In the genomic region with DNA sequence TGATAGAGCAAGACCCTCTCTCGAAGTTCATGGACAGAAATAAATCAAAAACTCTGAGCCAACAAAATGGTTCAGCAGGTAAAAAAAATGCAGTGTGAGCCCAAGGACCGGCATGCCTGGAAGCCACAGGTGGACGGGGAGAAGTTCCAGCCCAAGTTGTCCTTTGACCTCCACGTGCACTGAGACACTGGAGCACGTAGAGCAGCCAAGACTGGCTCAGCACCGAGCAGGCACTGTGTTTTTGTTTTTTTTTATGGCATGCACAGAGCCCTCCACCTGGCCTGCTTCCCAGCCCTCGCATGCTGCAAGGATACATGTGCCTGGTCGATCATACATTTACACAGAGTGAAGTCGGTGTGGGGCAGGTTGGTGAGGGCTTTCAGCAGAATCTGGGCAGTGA, we compare ENCODE assay signal across 11 mouse cellular contexts.
"Had no signal": no experiment of that assay in that cellular context is flagged by ENCODE, and none has a peak within 500 bp of the region (broad histone marks: within the 10 kb centered on the region; RNA-seq: fewer than 3 reads in every experiment).

No protein-coding gene starts in this region.

- H3K27ac ChIP-seq: hindbrain, postnatal 0 days; layer of hippocampus, adult 2 months; limb, embryonic 10.5 days; liver, embryonic 14.5 days; midbrain, embryonic 13.5 days had no signal

- ATAC-seq: hindbrain, postnatal 0 days; lung, postnatal 0 days; midbrain, embryonic 13.5 days had no signal

- DNase-seq: lung, adult 2 months; lung, postnatal 36 days; right cerebral cortex, adult 18-20 months; right cerebral cortex, postnatal 25 days; thymus, postnatal 36 days had no signal

- H3K4me3 ChIP-seq: layer of hippocampus, adult 2 months; limb, embryonic 10.5 days; midbrain, embryonic 13.5 days had no signal

- H3K4me2 ChIP-seq: midbrain, embryonic 13.5 days had no signal

- H3K9me3 ChIP-seq: limb, embryonic 10.5 days; midbrain, embryonic 13.5 days had no signal

- H3K27me3 ChIP-seq: midbrain, embryonic 13.5 days had no signal

- H3K9ac ChIP-seq: liver, embryonic 14.5 days; midbrain, embryonic 13.5 days had no signal
